Mouse (Mus musculus): ENCODE results near the gene Zfp712.

GRCm38 (mm10) chr13:67077244-67077643 is 16.3 kb upstream of the Zfp712 start:
- TF ChIP-seq POLR2A (IDR thresholded peaks at IDR 0.05; ENCODE audit: control insufficient read depth, low read depth, low read length) (no peak), CTCF (IDR thresholded peaks at IDR 0.05; ENCODE audit: control insufficient read depth, insufficient read depth, insufficient replicate concordance, low read depth, low read length) (no peak)
